Mouse (Mus musculus) right cerebral cortex, postnatal 4 days (tissue): ENCODE results near the gene Man1a.

Source experiments
- DNase-seq: peaks from one replicate; pipeline ENCODE4 v3.0.0-alpha.2; 2022

Man1a gene

GRCm38 (mm10) chr10:54076420-54076819 is at the start of gene Man1a:
TSS of gene Man1a (minus strand) at chr10:54076609.
- DNase-seq, result no peak

- DNase-seq, result no peak
Observed at GRCm38 (mm10) chr10:54121816-54122215, 45.4 kb upstream of the Man1a start.

DNA sequence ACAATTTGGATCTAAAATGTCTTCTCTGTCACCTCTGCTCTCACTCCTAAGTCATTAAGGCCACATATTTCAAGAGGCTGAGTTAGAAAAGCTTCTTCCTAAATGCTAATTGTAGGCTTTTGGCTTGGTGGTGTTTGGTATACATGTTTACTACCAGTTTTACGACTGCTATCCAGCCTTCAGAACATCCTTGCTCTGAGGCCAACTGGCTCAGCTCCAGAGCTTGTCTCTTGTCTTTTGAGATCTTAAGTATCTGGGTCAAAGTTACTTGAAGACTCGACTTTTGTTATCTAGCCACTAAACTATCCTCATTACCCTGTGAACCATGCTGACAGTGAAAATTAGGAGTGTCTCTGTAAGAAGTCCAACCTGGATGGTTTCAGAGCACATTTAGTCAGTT is 44.0 kb upstream of the Man1a start:
- no peak for DNase-seq

GRCm38 (mm10) chr10:54119303-54119702 is 42.9 kb upstream of the Man1a start:
- no peak for DNase-seq

DNA sequence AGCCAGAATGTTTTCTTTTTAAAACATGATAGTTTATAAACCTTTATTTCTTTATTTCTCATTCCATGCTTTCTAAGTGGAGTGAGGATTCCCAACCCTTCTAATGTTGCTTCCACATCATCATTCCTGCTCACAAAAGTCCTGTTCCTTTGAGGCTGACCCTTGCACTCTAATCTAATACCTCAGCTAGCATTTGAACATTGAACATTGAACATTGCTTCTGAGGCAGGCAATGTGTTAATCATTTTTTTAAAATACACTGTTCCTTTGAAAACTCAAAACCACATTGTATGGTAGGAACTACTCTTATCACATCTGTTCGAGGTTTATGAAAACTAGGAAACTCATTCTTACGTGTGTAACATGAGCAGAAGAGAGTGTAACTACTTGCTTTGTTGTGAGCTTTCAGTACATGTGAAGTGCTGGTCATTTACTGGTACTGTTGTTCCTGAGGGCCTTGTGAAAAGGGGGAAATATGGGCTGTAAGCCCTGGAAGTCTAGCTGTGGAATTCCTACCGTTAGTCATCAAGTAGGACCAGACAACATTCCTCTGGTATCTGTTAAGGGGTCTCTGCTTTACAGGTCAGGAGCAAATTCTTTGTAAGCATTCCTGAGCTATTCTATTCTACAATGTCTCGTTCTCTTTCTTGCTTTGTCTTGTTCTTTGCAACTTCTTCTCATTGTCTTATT is 42.0 kb upstream of the Man1a start:
- DNase-seq, result no peak

DNA sequence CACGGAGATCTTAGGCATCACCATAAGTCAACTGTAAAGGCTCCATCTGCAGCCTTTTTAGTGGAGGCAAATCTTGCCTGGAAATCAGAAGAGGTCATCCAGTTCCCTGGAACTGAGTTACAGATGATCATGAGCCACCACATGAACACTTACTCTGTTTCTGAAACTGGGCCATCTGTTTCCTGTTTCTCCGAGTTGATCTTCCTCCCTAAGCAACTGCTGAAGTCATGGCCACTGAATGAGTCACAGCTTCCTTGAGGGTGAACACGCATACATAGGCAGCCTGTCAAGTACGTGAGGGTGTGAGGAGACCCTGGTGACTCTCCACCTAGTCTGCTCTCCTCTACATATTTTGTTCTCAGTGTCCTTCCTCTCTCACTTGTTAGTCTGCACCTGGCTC is 41.4 kb upstream of the Man1a start:
- DNase-seq, result no peak

DNA sequence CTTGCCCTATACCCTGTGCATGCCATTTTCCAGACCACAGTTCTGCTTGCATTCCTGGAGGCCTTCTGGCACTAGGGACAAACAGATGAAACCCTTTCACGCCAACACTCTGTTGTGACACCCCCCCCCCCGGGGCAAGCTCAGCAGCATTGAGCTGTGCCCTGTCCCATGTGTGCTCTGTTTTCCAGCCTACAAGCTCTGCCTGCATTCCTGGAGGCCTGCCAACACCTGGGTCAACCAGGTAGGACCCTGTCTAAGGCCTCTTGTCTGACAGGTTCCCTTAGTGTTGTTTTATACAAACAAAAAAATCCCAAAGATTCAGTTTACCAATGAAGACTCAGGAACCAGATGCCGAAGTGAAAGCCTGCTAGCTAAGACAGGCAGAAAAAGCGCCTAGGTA is 27.3 kb upstream of the Man1a start:
- no peak for DNase-seq

DNA sequence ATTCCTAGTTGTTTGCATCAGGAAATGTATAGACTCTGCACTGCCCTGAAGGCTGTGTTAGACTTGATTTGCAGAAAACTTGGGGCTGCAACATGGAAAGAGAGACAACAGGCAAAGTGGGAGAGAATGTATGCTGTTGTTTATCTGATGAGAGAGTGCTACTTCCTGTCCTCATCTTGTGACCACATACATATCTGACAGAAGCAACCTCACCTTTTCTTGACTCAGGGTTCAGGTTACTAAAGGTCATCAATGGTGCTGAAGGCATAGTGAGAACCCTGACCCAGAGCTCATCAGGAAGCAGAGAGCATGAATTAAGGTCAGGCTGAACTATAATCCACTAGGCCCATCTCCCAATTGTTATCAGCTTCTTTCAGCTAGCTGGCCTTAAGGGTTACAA is 15.7 kb upstream of the Man1a start:
- no peak for DNase-seq

DNA sequence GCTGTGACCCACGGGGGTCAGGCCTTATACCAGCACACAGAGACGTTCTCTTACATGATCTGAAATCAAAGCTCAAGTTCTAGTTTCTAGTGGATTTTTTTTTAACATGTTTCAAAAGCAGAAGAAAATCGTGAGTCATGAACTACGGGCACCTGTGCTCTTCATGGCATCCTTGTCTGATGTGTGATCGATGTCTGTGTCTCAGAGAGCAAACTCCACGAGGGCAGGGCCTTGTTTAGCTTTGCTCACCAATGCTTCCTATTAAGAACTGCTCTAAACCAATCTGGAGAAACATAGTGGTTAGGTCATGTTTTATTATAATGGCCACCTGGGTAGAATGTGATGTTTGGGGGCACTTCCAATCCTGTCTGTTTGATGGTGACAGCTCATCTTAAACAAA is 13.5 kb upstream of the Man1a start:
- DNase-seq, result no peak

DNA sequence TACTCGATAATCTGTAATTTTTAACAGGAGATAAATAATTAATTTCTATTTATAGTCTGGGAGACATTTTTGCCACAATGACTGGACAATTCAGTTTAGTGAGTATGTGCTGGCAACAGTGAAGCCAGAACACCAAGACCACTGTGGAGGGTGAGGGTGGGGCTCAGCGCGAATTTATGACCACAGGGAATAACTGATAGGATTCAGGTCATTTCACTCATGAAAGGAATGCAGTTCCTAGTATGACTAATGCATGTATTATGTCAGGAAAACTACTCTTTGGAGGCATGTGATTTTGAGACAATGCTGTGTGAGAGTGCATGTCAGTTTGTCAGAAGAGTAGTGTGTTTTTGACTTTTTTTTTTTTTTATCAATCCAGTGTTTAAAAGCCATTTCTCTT is 10.9 kb upstream of the Man1a start:
- no peak for DNase-seq

GRCm38 (mm10) chr10:54085073-54085472 is 8.7 kb upstream of the Man1a start:
- no peak for DNase-seq

DNA sequence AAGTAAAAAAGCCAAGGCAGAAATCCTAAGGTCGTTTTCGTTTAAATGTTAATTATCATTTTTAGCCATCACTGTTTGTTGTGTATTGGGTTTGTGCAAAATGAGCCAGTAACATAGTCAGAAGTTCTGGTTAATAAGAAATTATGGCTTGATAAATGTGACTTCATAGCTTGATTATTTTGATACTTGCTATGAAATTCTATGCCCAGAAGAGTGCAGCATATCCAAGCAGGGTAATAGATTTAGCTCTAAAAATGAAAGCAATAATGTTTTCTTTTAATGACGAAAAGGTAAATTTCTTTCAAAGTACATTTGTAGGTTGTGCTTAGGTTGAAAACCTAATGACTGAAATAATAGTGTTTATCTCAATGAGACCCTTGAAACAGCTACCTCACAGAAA is 596 bp upstream of the Man1a start:
- DNase-seq, result no peak

DNA sequence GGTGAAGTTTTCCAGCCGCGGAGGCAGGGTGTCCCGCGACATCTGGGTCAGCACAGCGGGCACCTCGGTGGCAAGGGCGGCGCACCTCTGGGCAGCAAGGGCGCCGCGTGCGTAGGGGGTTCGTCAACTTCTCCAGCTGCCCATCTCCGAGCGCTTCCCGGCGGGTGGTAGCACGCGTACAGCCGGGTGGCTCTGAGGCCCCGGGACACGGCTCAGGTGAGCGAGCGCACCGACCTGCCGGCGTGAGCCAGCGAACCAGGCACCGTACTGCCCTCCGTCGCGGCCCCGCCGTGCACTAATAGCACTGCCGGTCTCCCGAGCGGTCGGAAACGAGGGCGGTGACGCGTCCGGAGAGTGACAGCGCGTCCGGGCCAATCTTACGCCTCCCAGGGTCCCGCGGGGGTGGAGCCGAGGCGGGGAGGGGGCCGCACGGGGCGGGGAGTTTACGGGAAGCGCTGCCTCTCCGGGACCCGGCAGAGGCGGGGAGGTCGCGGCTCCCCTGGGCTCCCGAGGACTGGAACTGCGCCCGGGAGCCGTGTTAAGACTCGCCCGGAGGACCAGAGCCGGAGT is 883 bp downstream of the Man1a start:
- DNase-seq, result peak; percentile 83

- DNase-seq, result peak; percentile 45
Observed at GRCm38 (mm10) chr10:54074609-54075421, 1.6 kb downstream of the Man1a start.

GRCm38 (mm10) chr10:54074247-54074608 is 2.2 kb downstream of the Man1a start:
- DNase-seq, result no peak

DNA sequence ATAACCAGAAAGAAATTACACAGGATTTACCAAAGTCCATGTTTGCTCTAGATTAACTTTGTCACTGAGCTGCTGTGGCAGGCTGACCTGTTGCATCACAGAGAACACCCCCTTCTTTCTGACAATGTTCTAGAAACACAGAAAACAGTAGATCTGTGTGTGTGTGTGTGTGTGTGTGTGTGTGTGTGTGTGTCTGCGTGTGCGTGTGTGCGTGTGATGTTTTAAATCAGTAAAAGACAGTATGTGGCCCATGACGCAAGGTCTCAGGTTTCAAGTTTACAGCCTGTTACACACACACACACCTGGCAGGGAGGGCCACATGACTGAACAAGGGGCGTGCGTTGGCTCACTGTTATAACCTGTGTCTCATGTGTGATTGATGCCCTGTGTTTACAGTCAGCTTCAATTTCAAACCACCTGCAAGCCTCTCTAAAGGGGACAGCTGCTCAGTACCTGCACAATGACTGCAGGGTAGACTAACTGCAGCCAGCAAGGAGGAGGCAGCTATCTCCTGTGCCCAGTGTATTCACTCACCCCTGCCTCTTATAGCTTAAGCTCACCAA is 2.7 kb downstream of the Man1a start:
- DNase-seq, result no peak

- DNase-seq, result no peak
Observed at GRCm38 (mm10) chr10:54072336-54072735, 4.1 kb downstream of the Man1a start.

DNA sequence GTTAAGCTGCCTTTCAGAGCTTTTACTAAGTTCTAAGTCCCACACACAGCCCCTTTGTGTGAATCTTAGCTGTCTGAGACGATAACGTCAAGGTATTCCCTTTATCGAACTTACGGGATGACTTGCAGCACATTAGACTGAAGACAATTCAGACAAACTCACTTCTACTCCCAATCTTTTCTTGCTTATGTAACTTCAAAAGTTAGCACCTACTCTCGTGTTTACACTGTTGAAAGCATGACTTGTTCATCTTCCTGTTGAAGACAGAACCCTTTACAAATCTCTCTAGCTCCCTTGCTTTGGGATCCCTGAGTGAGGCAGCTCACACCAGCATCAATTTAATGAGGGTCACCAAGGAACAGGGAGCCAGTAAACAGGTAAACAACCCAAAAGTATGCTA is 5.9 kb downstream of the Man1a start:
- DNase-seq, result no peak

DNA sequence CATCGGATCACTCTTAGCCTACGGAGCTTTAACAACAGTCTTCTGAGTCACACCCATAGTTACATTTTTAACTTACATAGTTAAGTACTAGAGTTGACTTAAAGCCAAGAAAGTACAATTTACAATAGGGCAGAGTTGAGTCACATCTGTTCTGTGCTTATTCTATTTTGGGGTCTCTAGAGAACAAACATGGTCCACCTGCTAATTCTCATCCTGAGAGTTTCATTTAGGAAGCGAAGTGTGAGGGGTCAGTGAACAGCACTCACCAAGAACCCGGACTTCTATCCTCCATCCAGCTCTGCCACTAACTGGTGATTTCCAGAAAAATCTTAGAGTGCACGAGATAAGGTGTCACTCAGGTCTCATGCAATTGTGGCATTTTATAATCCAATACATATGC is 7.0 kb downstream of the Man1a start:
- DNase-seq, result no peak

GRCm38 (mm10) chr10:54066683-54067082 is 9.7 kb downstream of the Man1a start:
- no peak for DNase-seq

DNA sequence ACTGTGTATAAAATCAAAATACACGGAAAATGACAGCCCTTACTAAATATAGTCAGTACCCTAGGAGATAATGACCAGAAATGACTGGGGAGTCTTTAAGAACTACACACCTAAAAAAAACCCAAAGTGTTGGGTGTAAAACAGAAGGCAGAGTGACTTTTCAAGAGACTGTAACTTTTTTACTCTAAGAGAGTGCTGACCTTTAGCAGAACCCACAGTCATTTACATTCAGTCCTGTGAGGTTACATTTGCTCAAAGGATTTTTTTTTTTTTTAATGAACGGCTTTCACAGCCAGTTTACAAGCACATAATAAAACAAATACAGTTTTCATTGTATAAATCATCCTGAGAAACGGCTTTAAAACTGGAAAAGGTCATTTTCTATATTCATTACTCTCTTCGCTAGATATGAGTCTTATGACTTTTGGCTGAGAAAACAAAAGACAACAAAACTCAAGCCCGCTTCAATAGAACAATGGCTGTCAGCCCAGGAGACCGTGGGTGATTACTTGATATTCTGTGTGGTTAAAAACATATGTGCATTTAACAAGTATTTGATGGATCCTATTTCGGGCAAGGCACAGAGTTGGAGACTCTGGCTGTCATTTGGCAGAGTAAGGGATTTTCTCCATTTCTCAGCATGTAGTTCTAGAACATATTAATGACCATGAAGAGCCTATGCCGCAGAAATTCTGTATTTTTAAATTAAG is 12.7 kb downstream of the Man1a start:
- DNase-seq, result no peak

- DNase-seq, result no peak
Observed at GRCm38 (mm10) chr10:54062835-54063234, 13.6 kb downstream of the Man1a start.

DNA sequence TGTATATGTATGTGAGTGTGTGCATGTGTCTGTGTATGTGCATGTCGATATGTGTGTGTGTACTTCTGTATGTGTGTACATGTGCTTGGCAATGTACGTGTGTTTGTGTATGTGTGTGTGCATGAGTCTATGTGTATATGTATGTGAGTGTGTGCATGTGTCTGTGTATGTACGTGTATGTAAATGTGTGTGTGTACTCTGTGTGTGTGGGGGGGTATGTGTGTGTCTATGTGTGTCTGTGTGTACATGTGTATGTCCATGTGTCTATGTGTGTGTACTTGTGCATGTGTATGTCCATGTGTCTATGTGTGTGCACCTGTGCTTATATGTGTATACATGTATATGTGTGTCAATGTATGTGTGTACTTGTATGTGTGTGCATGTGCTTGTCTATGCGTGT is 15.2 kb downstream of the Man1a start:
- no peak for DNase-seq
